Mouse (Mus musculus) frontal cortex, postnatal 10 days (tissue): ENCODE data around the gene Fat4.

Experiments used
- DNase-seq, 2 experiments: peaks; one replicate each; pipeline ENCODE4 v3.0.0; 2022; ENCODE audit warnings: low spot score in 2 of 2, mixed read lengths in 1 of 2

Fat4 gene

GRCm38 (mm10) chr3:38886890-38887355, at the start of gene Fat4:
Gene Fat4, plus strand, starts transcription at chr3:38886940.
- DNase-seq, result no peak

- DNase-seq, result no peak
Measured at GRCm38 (mm10) chr3:38839438-38839837, 47.3 kb upstream of the Fat4 start.

- no peak for DNase-seq
Measured at GRCm38 (mm10) chr3:38843000-38843538, 43.7 kb upstream of the Fat4 start.

- no peak for DNase-seq
Measured at GRCm38 (mm10) chr3:38846602-38847382, 39.9 kb upstream of the Fat4 start.

- no peak for DNase-seq
Measured at GRCm38 (mm10) chr3:38849077-38849476, 37.7 kb upstream of the Fat4 start.

- DNase-seq, result peak in 1 of 2 experiments; percentile 32
Measured at GRCm38 (mm10) chr3:38849536-38849935, 37.2 kb upstream of the Fat4 start.

- no peak for DNase-seq
Measured at GRCm38 (mm10) chr3:38853650-38854049, 33.1 kb upstream of the Fat4 start.

GRCm38 (mm10) chr3:38860683-38861082, 26.1 kb upstream of the Fat4 start:
- DNase-seq, result no peak

- no peak for DNase-seq
Measured at GRCm38 (mm10) chr3:38871291-38871690, 15.4 kb upstream of the Fat4 start.

GRCm38 (mm10) chr3:38875872-38876271, 10.9 kb upstream of the Fat4 start:
- DNase-seq, result no peak

GRCm38 (mm10) chr3:38876706-38877105, 10.0 kb upstream of the Fat4 start:
- DNase-seq, result no peak

GRCm38 (mm10) chr3:38882778-38883177, 4.0 kb upstream of the Fat4 start:
- no peak for DNase-seq

GRCm38 (mm10) chr3:38883676-38884075, 3.1 kb upstream of the Fat4 start:
- DNase-seq, result no peak

GRCm38 (mm10) chr3:38884276-38884675, 2.5 kb upstream of the Fat4 start:
- peak; percentile 66 to 83 for DNase-seq

GRCm38 (mm10) chr3:38884919-38885418, 1.8 kb upstream of the Fat4 start:
- peak in 1 of 2 experiments; percentile 51 for DNase-seq

GRCm38 (mm10) chr3:38885481-38886001, 1.2 kb upstream of the Fat4 start:
- DNase-seq, result peak; percentile 76 to 84

GRCm38 (mm10) chr3:38886061-38886821, 499 bp upstream of the Fat4 start:
- DNase-seq, result peak in 1 of 2 experiments; percentile 51

GRCm38 (mm10) chr3:38887381-38887991, 746 bp downstream of the Fat4 start:
- peak; percentile 56 to 64 for DNase-seq

- DNase-seq, result peak; percentile 74 to 78
Measured at GRCm38 (mm10) chr3:38888111-38888510, 1.4 kb downstream of the Fat4 start.

GRCm38 (mm10) chr3:38892791-38893224, 6.1 kb downstream of the Fat4 start:
- DNase-seq, result no peak

GRCm38 (mm10) chr3:38900839-38901238, 14.1 kb downstream of the Fat4 start:
- DNase-seq, result no peak
